Mouse (Mus musculus): ENCODE results near the gene Vmn1r10. TPM values are rescaled to one million over a fixed set of nuclear protein-coding genes. Genes with fewer than 3 reads are reported as not detected.

Vmn1r10 gene
- total RNA-seq (2021), result not detected
- long read RNA-seq, experiment 1, result 0 reads
- long read RNA-seq, experiment 2, result 0 reads

DNA sequence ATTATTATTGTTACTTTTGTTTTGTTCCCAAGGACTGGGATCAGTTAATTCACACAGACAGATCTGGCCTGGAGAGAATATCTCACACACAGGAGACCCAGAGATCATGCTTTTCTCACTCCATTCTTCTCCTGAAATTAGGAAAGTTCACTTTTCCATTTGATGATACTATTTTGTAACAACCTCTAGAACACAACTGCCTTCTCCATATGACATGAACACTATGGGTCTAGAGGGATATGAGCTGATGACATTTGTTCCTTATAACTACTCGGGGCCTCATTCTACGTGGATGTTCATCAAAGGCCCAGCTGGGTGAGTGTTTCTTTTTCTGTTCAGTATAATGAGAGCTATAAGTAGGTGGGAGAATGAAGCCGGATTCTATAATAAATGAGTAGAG is at the start of gene Vmn1r10:
Gene Vmn1r10 (plus strand): TSS at position 301 of the 400 bp plus-strand sequence.
- Histone ChIP-seq H3K27ac (no peak within 1 kb of the TSS), H3K4me3 (no peak within 1 kb of the TSS)
- intact Hi-C loops (cut with DNase I), result no loop called here
- no peak for DNase-seq (ENCODE audit: extremely low spot score in 1 of 2, low spot score in 2 of 2)
- no peak for TF ChIP-seq CTCF (IDR thresholded peaks at IDR 0.05)

GRCm38 (mm10) chr6:57063730-57064129 is 45.5 kb upstream of the Vmn1r10 start:
- no peak overlapping the region for H3K27ac ChIP-seq
- no peak; the same call in 1 of the 2 replicates for TF ChIP-seq CTCF (IDR thresholded peaks at IDR 0.05)
- H3K4me3 ChIP-seq, result no peak overlapping the region
- intact Hi-C loops (cut with DNase I), result no loop called here
- DNase-seq (ENCODE audit: extremely low spot score in 1 of 2, low spot score in 2 of 2), result no peak

- no peak for DNase-seq (ENCODE audit: extremely low spot score in 1 of 2, low spot score in 2 of 2)
- Histone ChIP-seq H3K4me3 (no peak within 1 kb of the TSS), H3K27ac (no peak within 1 kb of the TSS)
- intact Hi-C loops (cut with DNase I), result no loop called here
- no peak for TF ChIP-seq CTCF (IDR thresholded peaks at IDR 0.05)
These were observed 42.8 kb upstream of the Vmn1r10 start, which contains the start of gene Vmn1r9 for GRCm38 (mm10) chr6:57066487-57066886. TSS of gene Vmn1r9 (plus strand) at chr6:57066787.

DNA sequence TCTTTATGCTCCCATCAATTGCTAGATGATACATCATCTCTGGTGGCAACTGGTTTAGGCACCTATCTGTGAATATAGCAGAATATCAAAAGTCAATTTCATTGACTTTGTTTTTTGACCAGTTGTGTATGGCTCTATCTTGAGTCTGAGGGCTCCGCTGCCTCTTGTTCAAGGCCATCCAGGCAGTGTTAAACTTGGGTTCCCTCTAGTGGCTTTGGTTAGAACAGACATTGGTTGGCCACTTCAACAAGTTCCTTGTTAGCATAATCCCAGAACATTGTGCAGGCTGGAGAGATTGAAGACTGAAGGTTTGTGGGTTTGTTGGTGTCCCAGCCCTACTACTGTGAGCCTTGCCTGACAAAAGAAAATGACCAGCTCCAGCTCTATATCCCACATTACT is 2.9 kb upstream of the Vmn1r10 start:
- TF ChIP-seq CTCF (IDR thresholded peaks at IDR 0.05), result no peak; the same call in 1 of the 2 replicates
- no peak for DNase-seq (ENCODE audit: extremely low spot score in 1 of 2, low spot score in 2 of 2)
- intact Hi-C loops (cut with DNase I), result no loop called here
- Histone ChIP-seq H3K4me3 (no peak overlapping the region), H3K27ac (no peak overlapping the region)

DNA sequence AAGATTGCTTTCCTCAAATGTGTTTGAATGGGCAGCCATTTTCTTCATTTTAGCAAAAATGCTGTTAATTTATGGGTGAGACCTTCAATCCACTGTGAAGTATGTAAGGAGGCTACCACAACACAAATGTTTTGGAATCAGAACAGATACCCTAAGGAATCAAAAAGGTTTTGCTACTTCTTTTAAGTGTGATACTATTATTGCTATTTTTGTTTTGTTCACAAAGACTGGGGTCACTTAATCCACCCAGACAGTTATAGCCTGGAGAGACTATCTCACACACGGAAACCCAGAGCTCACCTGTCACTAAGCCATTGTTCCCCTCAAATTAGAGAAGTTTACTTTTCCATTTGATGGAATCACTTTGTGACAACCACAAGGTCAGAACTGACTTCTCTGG is 23.9 kb downstream of the Vmn1r10 start, which contains the start of gene Vmn1r11:
Gene Vmn1r11 (plus strand): TSS at position 301 of the 400 bp plus-strand sequence.
- Histone ChIP-seq H3K4me3 (no peak within 1 kb of the TSS), H3K27ac (no peak within 1 kb of the TSS)
- intact Hi-C loops (cut with DNase I), result no loop called here
- no peak for TF ChIP-seq CTCF (IDR thresholded peaks at IDR 0.05)
- DNase-seq (ENCODE audit: extremely low spot score in 1 of 2, low spot score in 2 of 2), result no peak

DNA sequence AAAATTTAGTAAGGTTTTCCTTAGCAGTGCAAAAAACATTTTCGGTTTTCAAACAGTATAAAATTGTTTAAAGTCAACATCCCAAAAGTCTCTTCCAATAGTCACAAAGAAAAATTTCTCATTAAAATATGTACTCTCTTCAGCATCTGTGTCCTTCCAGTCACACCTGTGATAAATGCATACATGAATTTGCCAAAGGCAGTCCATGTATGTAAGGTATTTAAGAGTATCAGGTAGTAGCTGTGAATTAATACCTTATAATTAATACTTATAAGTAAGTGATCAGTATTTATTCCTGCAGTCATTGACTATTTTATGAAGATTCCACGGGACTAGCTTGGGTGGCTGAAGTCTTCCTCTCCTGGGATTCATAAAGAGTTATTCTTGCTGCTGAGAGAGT is 47.4 kb downstream of the Vmn1r10 start, which contains the start of gene Vmn1r12:
Gene Vmn1r12 (plus strand): TSS at position 301 of the 400 bp plus-strand sequence.
- Histone ChIP-seq H3K27ac (no peak within 1 kb of the TSS), H3K4me3 (no peak within 1 kb of the TSS)
- no peak for TF ChIP-seq CTCF (IDR thresholded peaks at IDR 0.05)
- no peak for DNase-seq (ENCODE audit: extremely low spot score in 1 of 2, low spot score in 2 of 2)
- intact Hi-C loops (cut with DNase I), result no loop called here

Other genes with a start within 250 kb of the Vmn1r10 start
- gene Nt5c3, start 185.5 kb upstream of the Vmn1r10 start, total RNA-seq (2021), result 10 to 100 TPM; 56.1 to 56.6 TPM
- under 1 TPM; 0.16 to 0.27 TPM for gene Vmn1r4, start 185.4 kb upstream of the Vmn1r10 start, total RNA-seq (2021)
- gene Vmn1r5, start 139.2 kb upstream of the Vmn1r10 start, total RNA-seq (2021), result not detected
- gene Vmn1r6, start 112.2 kb upstream of the Vmn1r10 start, total RNA-seq (2021), result not detected
- gene Vmn1r7, start 84.1 kb upstream of the Vmn1r10 start, total RNA-seq (2021), result not detected
- not detected for gene Vmn1r8, start 77.2 kb upstream of the Vmn1r10 start, total RNA-seq (2021)
- gene Vmn1r9, start 42.7 kb upstream of the Vmn1r10 start, total RNA-seq (2021), result not detected
- not detected for gene Vmn1r11, start 24.0 kb downstream of the Vmn1r10 start, total RNA-seq (2021)
- not detected for gene Vmn1r12, start 47.5 kb downstream of the Vmn1r10 start, total RNA-seq (2021)
- gene Vmn1r13, start 93.8 kb downstream of the Vmn1r10 start, total RNA-seq (2021), result not detected
- not detected for gene Vmn1r14, start 122.2 kb downstream of the Vmn1r10 start, total RNA-seq (2021)
- not detected for gene Vmn1r15, start 148.5 kb downstream of the Vmn1r10 start, total RNA-seq (2021)
- gene Vmn1r16, start 220.0 kb downstream of the Vmn1r10 start, total RNA-seq (2021), result not detected

Measured in left cerebral cortex, adult 2 months (tissue).